Mouse (Mus musculus) bone marrow macrophage, adult 2 months (primary cell): ENCODE data around the gene Ano1. TPM values are rescaled to one million over a fixed set of nuclear protein-coding genes. Genes with fewer than 3 reads are reported as not detected.

Experiments used
- H3K27ac ChIP-seq: 2 replicates; pipeline ENCODE4 v1.5.1; 2012; ENCODE audit warnings: low read depth, low read length; ENCODE audit not compliant: insufficient read depth
- H3K4me1 ChIP-seq: 2 replicates; pipeline ENCODE4 v1.6.1; 2012; ENCODE audit warnings: low read length; ENCODE audit not compliant: control insufficient read depth, insufficient read depth
- H3K4me3 ChIP-seq: 2 replicates; pipeline ENCODE4 v1.5.1; 2012; ENCODE audit warnings: mild to moderate bottlenecking, low read length, moderate library complexity; ENCODE audit not compliant: insufficient read depth
- CTCF ChIP-seq: IDR thresholded peaks from 2 replicates; pipeline ENCODE4 v1.5.1; 2012; ENCODE audit warnings: low read depth, mild to moderate bottlenecking, low read length, moderate library complexity
- POLR2A ChIP-seq: IDR thresholded peaks from 2 replicates; pipeline ENCODE4 v1.6.1; 2012; ENCODE audit warnings: mild to moderate bottlenecking, low read depth, low read length, borderline replicate concordance
- polyA plus RNA-seq: library from polyadenylated mRNA; stranded (reverse); fragments of >200 nt; gene quantifications from 2 replicates; pipeline ENCODE4 v1.2.4, GENCODE M21; 2012; ENCODE audit not compliant: missing spikeins, insufficient read depth, insufficient read length

Gene Ano1
- polyA plus RNA-seq, 1 experiment: not detected

DNA sequence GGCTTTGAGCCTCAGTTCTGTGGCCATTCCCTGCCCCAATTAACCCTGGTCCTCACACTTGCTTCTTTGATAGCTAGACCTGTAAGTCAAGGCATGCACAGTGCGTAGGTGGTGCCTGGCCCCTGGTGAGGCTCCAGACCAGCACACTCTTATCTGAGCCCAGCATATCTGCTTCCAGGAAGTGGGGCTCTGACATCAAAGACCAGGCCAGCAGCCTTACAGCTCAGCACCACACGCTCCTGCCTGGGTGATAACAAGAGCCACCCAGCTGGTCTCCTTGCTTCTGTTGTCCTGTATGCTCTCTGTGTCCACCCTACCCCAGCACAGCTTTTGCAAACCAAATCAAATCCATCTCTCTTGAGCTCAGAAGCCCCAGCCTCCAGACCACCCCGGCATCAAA, 34.8 kb upstream of the Ano1 start:
- TF ChIP-seq CTCF: no peak
- TF ChIP-seq POLR2A: no peak
- no peaks in the 10 kb centered on the region for H3K4me1 ChIP-seq
- H3K4me3 ChIP-seq: no peak overlapping the region
- H3K27ac ChIP-seq: no peak overlapping the region

DNA sequence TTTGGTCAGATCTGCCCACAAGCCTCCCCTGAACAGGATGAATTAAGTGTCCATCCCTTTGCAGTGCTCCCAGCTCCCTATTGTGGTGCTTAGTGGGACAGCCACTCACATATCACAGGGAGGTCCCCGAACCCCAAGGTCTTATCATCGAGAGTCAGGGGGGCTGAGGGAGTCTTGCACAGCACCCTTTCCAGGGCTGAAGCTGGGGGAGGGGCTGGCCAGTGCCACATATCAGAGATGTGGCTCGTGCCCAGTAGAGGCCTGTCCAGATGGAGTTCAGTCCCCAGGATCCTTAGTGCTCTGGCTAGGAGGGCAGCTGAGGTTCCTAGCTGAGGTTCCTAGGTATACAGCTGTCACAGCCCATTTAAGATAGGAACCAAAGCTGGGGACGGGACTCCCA, 32.4 kb upstream of the Ano1 start:
- Histone ChIP-seq H3K4me1 (no peaks in the 10 kb centered on the region), H3K27ac (no peak overlapping the region), H3K4me3 (no peak overlapping the region)
- TF ChIP-seq POLR2A (no peak), CTCF (no peak)

DNA sequence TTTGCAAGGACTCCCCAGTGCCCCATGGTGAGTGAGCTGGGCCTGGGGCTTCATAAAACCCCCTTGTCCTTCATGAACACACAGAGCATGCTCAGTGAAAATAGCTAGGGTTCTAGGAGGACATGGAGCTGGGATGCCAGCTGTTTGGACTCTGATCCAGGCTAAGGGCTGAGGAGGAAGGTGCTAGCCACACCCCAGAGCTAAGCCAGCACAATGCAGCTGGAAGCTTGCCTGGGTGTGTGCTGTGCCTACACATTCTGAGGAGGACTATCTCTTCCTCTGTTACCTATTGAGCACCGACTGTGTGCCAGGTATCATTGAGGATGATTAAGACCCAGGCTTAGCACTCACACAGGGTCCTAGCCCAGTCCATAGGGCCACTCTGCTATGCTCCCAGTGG, 30.6 kb upstream of the Ano1 start:
- Histone ChIP-seq H3K27ac (no peak overlapping the region), H3K4me1 (no peaks in the 10 kb centered on the region), H3K4me3 (no peak overlapping the region)
- TF ChIP-seq CTCF (no peak), POLR2A (no peak)

DNA sequence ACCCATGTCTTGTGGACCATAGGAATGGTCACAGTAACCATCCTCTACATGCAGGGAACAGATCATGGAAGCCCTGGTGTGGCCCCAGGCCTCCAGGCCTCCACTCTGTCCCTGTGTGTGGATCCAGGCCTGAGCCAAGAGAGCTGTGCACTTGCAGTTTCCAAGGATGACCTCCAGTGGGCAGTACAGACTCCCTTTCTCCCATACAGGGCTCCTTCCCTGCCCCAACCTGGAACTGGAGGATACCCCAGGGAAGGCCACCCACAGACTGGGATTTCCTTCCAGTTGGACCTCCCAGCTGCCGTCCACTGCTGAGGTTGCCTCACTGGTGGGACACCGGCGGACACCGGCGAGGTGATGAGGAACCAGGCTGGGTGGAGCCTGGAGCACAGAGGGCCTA, 29.6 kb upstream of the Ano1 start:
- Histone ChIP-seq H3K4me3 (no peak overlapping the region), H3K4me1 (no peaks in the 10 kb centered on the region), H3K27ac (no peak overlapping the region)
- TF ChIP-seq POLR2A: no peak
- TF ChIP-seq CTCF: peak; percentile 26; the same call in 1 of the 2 replicates

DNA sequence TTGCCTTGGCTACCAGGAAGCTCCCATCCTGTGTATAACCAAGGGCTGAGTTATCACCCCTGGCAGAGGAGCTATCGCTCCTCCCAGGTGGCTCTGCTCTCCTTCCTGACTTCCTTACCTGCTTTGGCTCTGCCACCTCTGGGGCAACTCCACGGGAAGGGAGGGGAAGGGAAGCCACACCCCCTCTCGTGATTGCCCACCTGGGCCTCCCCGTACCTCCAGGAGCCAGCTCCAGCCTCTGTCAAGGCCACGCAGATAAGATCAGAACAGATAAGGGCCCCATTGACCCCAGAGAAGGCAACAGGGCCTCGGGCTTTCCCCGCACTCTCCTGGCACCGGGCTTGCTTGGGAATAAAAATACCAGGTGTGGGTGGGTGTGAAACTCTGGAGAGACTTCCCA, 28.4 kb upstream of the Ano1 start:
- no peaks in the 10 kb centered on the region for H3K4me1 ChIP-seq
- TF ChIP-seq POLR2A: no peak
- no peak for TF ChIP-seq CTCF
- H3K27ac ChIP-seq: no peak overlapping the region
- no peak overlapping the region for H3K4me3 ChIP-seq

DNA sequence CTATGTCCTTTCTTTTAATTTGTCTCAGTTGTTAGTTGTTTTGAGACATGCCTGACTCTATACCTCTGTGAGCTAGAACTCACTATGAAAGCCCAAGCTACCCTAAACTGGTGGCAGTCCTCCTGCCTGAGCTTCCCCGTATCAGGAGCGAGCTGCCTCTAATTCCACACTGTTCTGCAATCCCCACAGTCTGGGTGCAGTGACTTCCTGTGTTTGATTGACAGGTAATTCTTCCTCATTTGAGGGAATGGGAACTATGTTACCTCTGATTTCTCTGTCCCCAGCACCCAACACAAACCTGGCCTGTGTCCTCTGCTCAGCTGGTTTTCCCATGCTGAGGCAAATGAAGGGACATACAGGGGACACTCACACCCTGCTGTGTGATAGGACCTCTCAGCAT, 27.9 kb upstream of the Ano1 start:
- H3K4me1 ChIP-seq: no peaks in the 10 kb centered on the region

DNA sequence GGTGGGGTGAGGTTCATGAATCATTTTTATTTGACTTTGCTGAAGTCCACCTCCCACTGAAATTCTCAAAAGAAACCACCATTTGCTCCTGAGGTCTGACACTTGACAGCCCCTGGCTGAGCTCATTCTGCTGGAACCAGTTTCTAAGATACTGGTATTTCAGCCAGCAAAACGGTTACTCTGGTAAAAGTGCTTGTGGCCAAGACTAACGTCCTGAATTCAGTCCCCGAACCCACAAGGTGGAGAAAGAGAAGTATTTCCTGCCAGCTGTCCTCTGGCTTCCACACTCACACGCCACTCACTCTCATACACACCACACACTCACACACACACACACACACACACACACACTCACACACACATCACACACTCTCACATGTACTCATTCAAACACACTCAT, 26.0 kb upstream of the Ano1 start:
- TF ChIP-seq POLR2A (no peak), CTCF (no peak)
- H3K4me1 ChIP-seq: no peaks in the 10 kb centered on the region

More for the DNA sequence above, 27.9 kb upstream of the Ano1 start:
- H3K27ac ChIP-seq: no peak overlapping the region
- no peak for TF ChIP-seq CTCF
- no peak for TF ChIP-seq POLR2A
- H3K4me3 ChIP-seq: no peak overlapping the region

DNA sequence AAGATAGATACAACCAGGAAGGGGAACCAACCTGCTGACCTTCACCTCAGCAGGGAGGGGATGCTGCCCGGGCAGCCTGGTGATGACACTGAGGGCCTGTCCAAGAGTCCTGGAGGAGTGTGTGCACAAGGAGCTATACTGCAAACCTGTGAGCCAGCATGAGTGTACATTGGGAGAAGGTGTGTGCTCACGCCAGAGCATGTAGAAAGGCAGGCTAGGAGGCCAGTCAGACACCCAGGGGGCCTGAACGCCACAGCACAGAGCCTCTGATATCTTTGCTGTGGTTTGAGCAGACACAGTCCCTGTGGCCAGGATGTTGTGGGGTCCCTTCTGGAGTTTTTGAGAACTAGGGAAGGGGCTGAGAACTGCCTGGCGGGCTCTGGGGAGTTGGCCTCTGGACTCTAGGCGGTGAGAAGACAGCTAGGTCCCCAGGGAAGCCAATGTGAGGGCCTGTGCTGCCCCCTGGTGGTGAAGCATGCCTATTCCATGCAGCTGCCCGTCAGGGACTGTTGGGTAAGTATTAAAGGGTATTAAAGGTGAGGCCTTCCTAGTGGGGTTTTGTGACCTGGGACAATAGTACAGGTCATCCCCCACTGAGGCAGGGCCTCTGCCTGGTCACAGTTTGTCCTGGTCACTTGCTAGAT, 24.2 kb upstream of the Ano1 start:
- Histone ChIP-seq H3K4me1 (no peaks in the 10 kb centered on the region), H3K4me3 (no peak overlapping the region), H3K27ac (no peak overlapping the region)
- TF ChIP-seq POLR2A (no peak), CTCF (peak; percentile 65)

More for the DNA sequence above, 26.0 kb upstream of the Ano1 start:
- H3K27ac ChIP-seq: no peak overlapping the region
- H3K4me3 ChIP-seq: no peak overlapping the region

DNA sequence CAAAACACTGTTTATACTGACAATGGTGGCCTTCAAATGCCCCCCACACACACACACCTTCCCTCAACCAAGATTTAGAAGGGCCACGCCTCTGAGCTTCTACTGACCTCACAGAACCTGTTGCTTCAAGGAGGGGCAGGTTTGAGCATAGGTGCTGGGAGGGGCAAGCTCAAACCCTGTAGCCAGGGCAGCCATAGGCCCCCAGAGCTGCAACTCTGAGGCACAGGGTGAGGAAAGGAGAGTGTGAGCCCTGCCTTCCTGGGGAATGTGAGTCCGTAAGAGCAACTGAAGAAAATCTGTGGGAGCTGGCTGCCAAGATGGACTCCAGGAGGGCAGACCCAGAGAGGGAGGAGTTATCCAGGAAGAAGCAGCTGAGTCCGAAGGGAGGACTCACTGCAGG, 23.4 kb upstream of the Ano1 start:
- H3K4me1 ChIP-seq: no peaks in the 10 kb centered on the region

DNA sequence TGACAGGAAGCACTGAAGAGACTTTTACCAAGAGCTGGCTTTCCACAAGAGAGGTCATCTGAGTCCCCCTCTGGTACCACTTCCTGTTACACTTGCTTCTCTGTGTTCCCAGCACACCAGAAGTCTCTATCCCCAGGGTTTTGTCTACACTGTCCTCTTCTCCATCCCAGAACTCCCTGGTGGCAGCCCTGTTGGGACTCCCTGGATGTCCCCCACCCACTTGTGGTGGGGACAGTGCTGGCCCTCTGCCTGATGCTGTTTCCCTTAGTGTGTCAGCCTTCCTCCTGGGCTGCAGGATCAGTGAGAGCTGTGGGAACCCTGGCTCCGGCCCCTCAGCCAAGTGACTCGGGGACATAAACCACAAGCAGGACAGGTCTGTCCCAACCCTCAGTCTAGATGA, 22.5 kb upstream of the Ano1 start:
- Histone ChIP-seq H3K4me3 (no peak overlapping the region), H3K27ac (no peak overlapping the region), H3K4me1 (no peaks in the 10 kb centered on the region)
- TF ChIP-seq POLR2A (no peak), CTCF (no peak)

More for the DNA sequence above, 23.4 kb upstream of the Ano1 start:
- TF ChIP-seq CTCF: no peak
- no peak for TF ChIP-seq POLR2A
- H3K4me3 ChIP-seq: no peak overlapping the region
- no peak overlapping the region for H3K27ac ChIP-seq
